Mouse (Mus musculus): ENCODE data around the gene Srl.

Srl gene

DNA sequence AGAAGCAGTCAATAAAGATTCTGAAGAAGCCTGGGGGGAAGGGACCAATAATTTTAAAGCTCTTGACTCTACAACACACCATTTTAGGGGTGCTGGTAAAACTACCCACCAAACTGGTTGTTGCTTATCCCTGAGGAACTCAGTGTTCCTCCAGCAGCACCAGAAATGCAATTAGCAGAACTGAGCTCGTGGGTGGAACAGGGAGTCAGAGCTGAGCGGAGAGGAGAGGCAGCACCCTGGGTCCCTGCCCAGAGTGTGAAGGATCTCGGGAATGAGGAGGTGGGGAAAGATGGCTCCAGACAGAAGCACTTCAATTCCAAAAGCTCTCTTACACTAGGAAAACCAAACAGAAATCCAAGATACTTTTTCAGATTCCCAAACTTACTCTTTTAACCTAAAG, 68.9 kb downstream of the Srl start:
- no peak for DNase-seq

DNA sequence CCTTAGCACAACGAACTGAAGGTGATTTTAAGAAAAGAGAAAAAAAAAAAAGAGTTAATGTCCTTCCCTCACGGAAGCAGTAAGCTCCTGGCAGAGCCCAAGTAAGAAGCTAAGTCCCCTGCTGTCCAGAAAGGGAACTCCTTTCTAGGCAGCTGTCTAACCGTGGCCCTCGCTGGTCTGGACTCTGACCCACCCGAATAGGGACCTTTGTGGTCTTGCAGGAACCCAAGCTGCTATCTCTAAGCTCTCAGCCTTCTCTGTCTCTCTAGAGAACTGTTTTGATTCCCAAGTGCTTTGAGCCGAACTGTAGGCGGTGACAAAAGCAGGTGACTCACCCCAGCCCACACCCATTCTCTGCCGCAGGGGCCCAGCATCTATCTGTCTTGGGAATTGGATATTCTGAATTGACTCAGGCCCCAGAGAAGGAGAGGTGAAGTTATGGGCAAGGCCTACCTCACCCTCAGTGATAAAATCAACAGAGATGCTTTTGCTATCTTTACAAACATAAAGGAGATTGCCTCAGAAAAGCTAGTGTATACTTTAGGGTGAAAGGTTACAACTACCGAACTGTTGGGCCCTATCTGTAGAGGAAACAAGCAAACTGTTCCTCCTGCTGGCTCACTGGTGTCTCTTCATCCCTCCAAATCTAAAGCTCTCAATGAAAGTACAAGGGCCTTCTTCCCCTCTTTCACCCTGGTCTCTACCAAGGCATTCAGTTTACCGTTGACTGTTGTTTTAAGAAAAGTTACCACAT, 71.8 kb downstream of the Srl start:
- DNase-seq = no peak

DNA sequence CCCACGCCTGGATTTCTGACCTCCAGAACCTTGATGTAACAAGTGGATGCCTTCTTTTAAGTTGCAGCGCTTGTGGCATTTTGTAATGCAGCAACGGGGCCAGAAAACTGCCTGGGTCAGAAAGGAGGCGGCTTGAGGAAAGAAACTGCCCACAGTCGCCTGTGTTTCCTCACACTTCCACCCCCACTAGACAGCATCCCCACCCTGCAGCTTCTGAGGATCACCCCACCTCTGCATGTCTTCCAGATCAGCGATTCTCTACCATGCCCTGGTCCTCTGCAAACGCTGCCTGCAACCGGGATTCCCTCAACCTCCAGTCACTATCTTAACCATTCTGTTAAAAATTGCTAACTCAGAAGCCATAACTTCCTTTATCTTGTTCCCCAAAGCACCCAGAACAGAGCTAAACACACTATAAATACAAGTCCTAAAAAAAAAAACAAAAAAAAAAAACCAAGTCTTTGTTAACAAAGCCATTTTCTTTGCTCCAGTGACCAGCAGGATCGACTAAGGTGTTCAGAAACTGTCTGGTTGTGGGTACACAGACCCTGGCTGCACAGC, 77.0 kb downstream of the Srl start:
- DNase-seq = no peak

DNA sequence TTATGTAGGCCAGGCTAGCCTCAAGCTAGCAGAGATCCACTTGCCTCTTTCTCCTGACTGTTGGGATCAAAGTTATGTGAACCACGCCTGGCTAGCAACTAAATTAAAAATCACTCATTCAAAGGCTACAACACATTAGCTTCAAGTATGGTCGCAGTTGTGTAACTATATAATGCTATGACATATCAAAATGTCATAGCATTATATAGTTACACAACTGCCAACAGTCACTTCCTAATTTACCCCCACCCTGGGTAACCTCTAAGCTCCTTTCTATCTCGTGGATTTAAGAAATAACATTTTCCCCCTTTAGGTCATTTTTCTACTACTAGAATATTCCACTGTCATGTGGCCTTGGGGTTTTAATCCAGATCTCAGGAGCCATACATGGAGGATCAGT, 83.7 kb downstream of the Srl start:
- DNase-seq = no peak

DNA sequence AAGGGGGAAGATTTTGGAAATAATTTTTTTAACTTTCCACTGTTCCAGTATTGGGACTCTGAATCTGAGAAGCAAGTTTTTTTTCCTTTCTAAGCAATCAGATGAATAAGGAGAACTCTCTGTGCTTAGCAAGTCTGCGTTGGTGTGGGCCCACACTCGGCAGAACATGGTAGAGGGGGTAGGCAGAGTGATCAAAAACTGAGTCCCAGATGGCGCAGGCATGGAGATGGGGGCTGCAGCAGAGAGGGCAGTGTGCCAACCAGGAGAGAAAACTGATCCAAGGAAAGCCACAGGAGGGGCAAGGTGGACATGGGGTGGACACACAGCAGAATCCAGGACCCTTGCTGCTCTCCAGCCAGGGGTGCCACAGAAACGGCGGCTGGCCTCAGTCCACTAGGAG, 85.2 kb downstream of the Srl start:
- no peak for DNase-seq

DNA sequence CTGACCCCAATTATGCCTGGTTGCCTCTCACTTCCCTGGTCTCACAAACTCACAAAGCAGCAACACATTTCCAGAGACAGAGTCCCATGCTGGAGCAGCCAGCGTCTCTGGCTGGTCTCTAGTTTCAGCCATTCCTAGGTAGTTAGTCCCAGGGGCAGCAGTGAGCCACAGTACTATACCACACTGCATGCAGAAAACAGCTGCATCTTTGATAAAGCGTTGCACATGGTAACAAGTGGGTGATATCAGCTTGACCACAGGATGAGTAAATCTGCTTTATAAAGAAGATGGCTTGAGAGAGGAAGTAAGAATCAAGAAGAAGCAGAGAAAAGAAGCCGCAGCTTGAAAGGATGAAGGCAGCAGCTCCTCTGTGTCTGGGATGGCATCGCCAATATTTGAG, 85.9 kb downstream of the Srl start:
- no peak for DNase-seq

DNA sequence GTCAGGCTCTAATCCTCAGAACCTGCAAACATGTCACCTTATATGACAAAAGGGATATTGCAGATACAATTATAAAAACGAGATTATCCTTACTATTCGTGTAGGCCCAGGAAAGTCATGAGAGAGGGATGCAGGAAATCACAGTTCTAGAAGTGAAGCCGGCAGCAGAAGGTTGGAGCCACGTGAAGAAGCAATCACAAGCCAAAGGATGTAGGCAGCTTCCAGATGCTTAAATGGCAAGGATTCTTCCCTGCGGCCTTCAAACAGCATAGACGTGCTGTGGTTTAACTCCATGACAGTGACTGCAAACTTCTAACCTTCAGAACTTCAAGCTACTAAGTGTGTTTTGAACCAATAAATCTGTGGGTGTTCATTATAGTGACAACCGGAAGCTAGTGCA, 87.1 kb downstream of the Srl start:
- no peak for DNase-seq

DNA sequence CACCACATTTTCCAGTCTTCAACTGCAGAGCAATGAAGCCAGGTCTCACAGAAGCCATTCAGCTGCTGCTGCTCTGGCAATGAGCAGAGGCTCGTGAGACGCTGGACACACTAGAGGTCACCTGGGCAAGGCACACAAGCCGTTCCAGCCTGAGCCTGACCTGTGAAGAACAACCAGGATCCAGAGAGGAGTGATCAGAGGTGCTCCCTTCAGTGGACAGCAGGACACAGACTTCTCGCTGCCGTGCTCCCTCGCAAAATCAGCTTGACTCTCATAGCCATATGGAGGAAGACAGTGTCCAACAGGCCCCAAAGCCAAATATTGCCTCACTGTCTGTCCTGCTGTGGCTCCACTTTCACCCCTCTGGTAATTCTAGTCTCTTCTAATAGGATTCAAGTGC, 92.2 kb downstream of the Srl start:
- DNase-seq = no peak

DNA sequence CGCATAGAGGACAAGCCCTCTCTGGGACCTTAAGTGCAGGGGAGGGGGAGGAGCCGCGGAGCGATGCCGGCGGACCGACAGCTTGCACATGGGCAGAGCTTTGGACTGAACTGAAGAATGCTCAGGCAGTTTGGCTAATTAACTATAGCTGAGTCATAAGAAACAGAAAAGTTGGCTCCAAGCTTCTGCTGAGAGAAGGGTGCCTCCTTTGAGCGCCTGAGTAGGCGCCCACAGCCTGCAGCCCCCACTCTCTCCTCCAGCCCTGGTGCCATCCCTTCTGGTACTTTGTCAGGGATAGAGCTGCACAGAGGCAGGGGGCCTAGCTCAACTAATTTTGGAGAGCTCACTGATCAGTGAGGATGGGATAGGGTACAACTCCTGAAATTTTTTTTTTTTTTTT, 93.4 kb downstream of the Srl start:
- no peak for DNase-seq

DNA sequence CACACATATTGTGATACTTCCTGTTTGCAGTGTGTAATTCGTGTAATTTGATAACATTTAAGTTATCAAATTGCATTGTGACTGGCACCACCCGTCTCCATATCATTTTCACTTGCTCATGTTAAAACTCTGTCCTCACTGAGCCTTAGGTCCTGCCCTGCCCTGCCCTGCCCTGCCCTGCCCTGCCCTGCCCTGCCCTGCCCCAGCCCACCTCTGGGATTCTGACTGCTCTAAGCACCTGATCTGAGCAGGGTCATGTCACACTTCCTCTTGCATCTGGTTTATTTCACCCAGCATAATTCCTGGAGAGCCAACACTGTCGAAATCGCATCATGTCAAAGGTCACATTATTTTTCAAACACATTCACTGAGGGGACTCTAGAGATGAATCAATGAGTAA, 95.2 kb downstream of the Srl start:
- no peak for DNase-seq

DNA sequence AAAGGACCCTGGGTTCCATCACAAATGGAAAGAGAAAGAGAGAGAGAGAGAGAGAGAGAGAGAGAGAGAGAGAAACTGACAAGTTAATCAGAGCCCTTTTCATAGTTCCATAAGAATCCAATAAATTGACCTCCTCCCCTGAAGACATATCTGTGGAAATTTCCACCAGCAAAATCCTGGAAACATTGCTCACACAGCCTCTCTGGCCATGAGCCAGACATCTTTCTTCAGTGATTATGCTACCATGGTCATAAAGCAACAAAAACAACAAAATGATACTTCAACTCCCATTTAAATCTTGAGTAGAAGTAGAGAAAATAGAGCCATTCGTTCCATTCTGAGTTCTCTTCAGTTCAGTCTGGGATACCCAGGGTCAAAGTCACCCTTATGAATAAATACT, 97.2 kb downstream of the Srl start:
- DNase-seq = no peak

DNA sequence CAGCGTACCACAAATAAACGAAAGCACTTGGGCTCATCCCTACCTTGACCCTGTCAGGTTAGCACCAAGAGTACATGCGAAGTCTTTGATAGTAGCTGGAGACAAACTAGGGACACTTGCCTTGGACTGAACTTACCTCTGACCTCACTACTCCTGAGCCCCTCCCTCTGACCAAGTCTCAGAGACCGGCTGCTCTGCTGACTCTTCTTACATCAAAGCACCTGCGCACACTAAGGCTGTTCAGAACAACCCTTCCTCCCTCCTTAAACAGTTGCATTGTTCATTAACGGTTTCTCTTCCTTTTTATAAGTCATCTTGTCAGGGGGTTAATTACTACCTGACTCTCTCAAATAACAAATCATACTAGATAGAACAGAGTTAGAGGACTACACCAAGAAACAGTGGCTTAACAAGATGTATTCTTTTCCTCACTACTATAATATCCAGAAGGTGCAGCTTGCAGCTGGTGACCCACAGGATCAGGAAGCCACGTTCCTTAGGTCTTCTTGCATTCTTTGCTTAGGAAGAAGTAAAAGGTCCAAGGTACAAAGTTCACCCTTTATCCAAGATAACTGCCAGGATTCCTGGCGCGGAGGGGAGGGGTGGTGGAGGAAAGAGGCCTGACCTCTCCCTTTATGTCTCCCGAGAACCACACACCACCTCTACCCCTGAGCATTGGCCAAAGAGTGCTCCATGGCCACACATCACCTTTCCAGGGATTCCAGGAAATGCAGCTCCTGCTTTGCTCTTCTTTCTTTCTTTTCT, 102.1 kb downstream of the Srl start:
- no peak for DNase-seq

DNA sequence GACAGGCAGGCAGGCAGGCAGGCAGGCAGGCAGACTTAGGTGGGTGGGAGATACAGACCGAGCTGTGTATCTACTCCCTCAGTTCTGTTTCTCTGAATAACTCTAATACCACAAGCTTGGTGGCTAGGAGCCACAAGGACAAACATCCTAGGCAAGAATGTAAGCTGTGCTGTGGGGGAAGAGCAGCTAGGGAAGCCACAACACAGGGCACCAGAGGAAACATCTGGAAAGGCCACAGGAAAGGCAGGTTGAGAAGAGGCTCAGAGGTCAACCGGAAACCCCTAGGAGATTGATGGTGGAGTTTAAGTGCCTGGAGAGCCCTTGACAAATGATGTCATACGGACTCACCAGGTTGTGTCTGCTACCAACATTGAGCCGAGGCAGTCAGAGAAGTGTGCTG, 104.9 kb downstream of the Srl start:
- no peak for DNase-seq

DNA sequence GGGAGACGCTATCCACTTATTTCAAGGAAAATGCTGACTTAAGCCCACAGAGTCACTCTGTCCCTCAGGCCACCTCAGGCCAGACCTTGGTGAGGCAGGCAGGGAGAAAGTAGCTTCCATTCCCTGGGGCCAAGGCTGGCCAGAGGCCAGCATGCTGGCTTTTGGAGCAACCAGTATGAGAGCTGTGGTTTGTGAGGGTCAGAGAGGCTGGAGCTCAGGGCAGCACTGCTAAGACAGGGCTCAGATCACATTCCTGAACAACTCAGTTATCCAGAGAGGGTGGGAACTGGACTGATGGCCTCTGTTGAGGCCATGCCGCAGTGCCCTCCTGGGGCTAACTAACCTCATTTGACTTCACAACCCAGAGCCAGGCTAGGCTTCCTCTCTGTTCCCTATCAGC, 106.2 kb downstream of the Srl start:
- no peak for DNase-seq

DNA sequence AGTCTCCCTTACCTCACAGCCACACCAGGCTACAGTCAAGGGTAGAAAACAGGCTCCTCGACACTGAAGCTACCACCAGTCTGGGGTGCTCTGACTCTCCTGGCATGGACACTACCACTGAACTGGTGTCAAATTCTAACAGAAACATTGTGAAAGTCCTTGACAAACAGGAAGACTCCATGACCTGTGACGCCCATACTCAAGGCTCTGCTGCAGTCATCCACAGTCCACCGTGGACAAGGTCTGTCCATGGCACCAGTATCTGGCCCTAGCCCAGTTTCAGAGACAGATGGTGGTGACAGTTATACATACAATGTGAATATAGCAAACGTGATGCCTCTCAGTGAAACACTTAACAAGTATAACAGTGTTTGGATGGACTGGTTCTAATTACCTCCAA, 109.8 kb downstream of the Srl start:
- no peak for DNase-seq

DNA sequence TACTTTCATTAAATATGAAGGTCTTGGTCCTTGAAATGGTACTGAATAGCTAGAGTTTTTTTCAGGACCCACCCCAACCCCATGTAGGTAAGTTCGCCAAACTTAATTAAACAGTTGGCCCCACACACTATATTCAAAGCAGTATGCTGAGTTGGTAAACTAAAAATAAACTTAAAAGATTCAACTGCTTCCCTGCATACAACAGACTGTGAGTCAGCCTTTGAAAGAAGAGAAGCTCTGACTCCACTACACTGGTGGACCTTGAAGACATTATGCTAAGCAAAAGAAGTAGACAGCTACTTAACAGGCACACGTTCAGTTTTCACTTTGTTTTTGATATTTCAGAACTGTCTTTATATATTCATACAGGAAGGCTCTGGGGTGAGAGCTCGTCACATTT, 110.6 kb downstream of the Srl start:
- DNase-seq = no peak

DNA sequence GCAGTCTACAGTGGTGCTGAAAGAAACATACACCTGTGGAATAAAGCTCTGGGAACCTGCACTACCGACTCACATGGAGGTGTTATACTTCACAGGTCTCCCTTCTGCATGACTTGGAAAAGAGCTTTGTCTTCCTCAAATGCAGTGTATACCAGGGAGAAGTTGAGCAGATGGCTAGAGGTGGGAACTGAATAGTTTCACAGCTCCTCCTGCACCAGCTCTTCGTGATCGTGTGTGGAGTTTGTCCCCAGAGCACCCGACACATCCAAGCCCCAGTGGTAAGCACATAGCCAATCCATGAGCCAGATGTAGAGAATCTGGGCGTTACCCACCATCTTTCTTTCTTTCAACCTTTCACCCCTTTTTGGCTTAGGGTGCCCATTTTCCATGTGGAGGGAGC, 111.4 kb downstream of the Srl start:
- no peak for DNase-seq
